In genomic region chr17:25183232-25183631, GRCm38 (mm10) we compare ENCODE assay signal across 8 mouse cellular contexts. TPM values are rescaled to one million over a fixed set of nuclear protein-coding genes. Genes with fewer than 3 reads are reported as not detected.
A peak's percentile ranks its signal among the peaks of the same experiment; 100 is the strongest.
DNase-seq lines count a peak whose midpoint lies in the region; ATAC-seq lines count a peak whose summit lies in the region.

No protein-coding gene starts in this region.

- H3K4me2 ChIP-seq in kidney, embryonic 15.5 days, result peak overlapping the region; percentile 92
- H3K4me2 ChIP-seq in intestine, embryonic 14.5 days (ENCODE audit: low read length), result peak overlapping the region; percentile 83
- H3K4me2 ChIP-seq in neural tube, embryonic 15.5 days, result peak overlapping the region; percentile 100

- 0 out of 2 replicates have a peak, but pooled peaks cover 22% of the 10 kb centered on the region for H3K27me3 ChIP-seq in kidney, embryonic 15.5 days
- H3K27me3 ChIP-seq in intestine, embryonic 14.5 days (replicated peaks; ENCODE audit: control insufficient read depth, insufficient read depth, low read length), result no peaks in the 10 kb centered on the region
- H3K27me3 ChIP-seq in neural tube, embryonic 15.5 days (replicated peaks), result peaks cover 11% of the 10 kb centered on the region; the same call in 1 of the 2 replicates

- DNase-seq in kidney, postnatal 14 days, result no peak
- peak; percentile 28 for DNase-seq in brain, adult 2 months (ENCODE audit: low read depth, low spot score)
- DNase-seq in intestine, embryonic 14.5 days (ENCODE audit: low spot score), result no peak
- no peak for DNase-seq in ovary, postnatal 36 days (ENCODE audit: low spot score)
- no peak for DNase-seq in left cerebral cortex, adult 11 months (ENCODE audit: low spot score)
- no peak for DNase-seq in right cerebral cortex, postnatal 4 days

- H3K9ac ChIP-seq in kidney, embryonic 15.5 days, result no peak overlapping the region
- no peak overlapping the region for H3K9ac ChIP-seq in intestine, embryonic 14.5 days (ENCODE audit: low read length)
- H3K9ac ChIP-seq in neural tube, embryonic 15.5 days (replicated peaks), result peak overlapping the region; percentile 71; the same call in 1 of the 2 replicates

- H3K27ac ChIP-seq in kidney, embryonic 15.5 days, result no peak overlapping the region
- no peak overlapping the region for H3K27ac ChIP-seq in intestine, embryonic 14.5 days (ENCODE audit: low read depth)
- H3K27ac ChIP-seq in neural tube, embryonic 15.5 days (replicated peaks), result 0 out of 2 replicates have a peak overlapping the region, but pooled peaks have one; percentile 96

- H3K9me3 ChIP-seq in kidney, embryonic 15.5 days (replicated peaks), result no peaks in the 10 kb centered on the region
- no peaks in the 10 kb centered on the region for H3K9me3 ChIP-seq in intestine, embryonic 14.5 days (ENCODE audit: control insufficient read depth, low read length)
- H3K9me3 ChIP-seq in neural tube, embryonic 15.5 days (replicated peaks), result no peaks in the 10 kb centered on the region

- ATAC-seq in kidney, embryonic 15.5 days (replicated peaks; ENCODE audit: low FRiP score), result no peak
- no peak for ATAC-seq in intestine, embryonic 14.5 days (replicated peaks; ENCODE audit: low FRiP score, low TSS enrichment, low read depth)
- no peak for ATAC-seq in neural tube, embryonic 15.5 days (ENCODE audit: low FRiP score)

- H3K4me3 ChIP-seq in kidney, embryonic 15.5 days (replicated peaks), result peak overlapping the region; percentile 65
- H3K4me3 ChIP-seq in intestine, embryonic 14.5 days (ENCODE audit: low read depth, low read length), result no peak overlapping the region
- H3K4me3 ChIP-seq in neural tube, embryonic 15.5 days (replicated peaks), result peak overlapping the region; percentile 63; the same call in 1 of the 2 replicates

- peaks cover 10% of the 10 kb centered on the region for H3K36me3 ChIP-seq in kidney, embryonic 15.5 days
- peaks cover 9% of the 10 kb centered on the region; the same call in 1 of the 2 replicates for H3K36me3 ChIP-seq in intestine, embryonic 14.5 days (ENCODE audit: control insufficient read depth, insufficient read depth, low read length)
- H3K36me3 ChIP-seq in neural tube, embryonic 15.5 days, result no peaks in the 10 kb centered on the region

- H3K4me1 ChIP-seq in kidney, embryonic 15.5 days, result peaks cover 29% of the 10 kb centered on the region
- H3K4me1 ChIP-seq in intestine, embryonic 14.5 days (replicated peaks; ENCODE audit: control insufficient read depth, insufficient read depth, low read length), result peaks cover 12% of the 10 kb centered on the region
- peaks cover 30% of the 10 kb centered on the region for H3K4me1 ChIP-seq in neural tube, embryonic 15.5 days

RNA-seq across cellular contexts. Expression of gene BC003965, which starts 1.1 kb away (rescaled TPM):
- polyA plus RNA-seq in kidney, embryonic 15.5 days (2015; fragmentation: Nextera tagmentation; extraction: Ambion mirVana), result 33.0 and 35.0 TPM in 2 replicates
- 36.9 and 37.1 TPM in 2 replicates for polyA plus RNA-seq in intestine, embryonic 14.5 days (2014; fragmentation: Nextera tagmentation; extraction: Ambion mirVana)
- 31.5 and 31.7 TPM in 2 replicates for polyA plus RNA-seq in neural tube, embryonic 15.5 days (2015; fragmentation: Nextera tagmentation; extraction: Ambion mirVana)

RNA-seq across cellular contexts. Expression of gene Unkl, which starts 5.0 kb away (rescaled TPM):
- 9.0 and 10.5 TPM in 2 replicates for polyA plus RNA-seq in kidney, embryonic 15.5 days (2015; fragmentation: Nextera tagmentation; extraction: Ambion mirVana)
- 4.8 and 6.2 TPM in 2 replicates for polyA plus RNA-seq in intestine, embryonic 14.5 days (2014; fragmentation: Nextera tagmentation; extraction: Ambion mirVana)
- polyA plus RNA-seq in neural tube, embryonic 15.5 days (2015; fragmentation: Nextera tagmentation; extraction: Ambion mirVana), result 14.1 and 14.8 TPM in 2 replicates

RNA-seq across cellular contexts. Expression of gene Gm38655, which starts 8.0 kb away (rescaled TPM):
- polyA plus RNA-seq in kidney, embryonic 15.5 days (2015; fragmentation: Nextera tagmentation; extraction: Ambion mirVana), result not detected in 2 replicates
- 0.41 and 0.47 TPM in 2 replicates for polyA plus RNA-seq in intestine, embryonic 14.5 days (2014; fragmentation: Nextera tagmentation; extraction: Ambion mirVana)
- not detected in 2 replicates for polyA plus RNA-seq in neural tube, embryonic 15.5 days (2015; fragmentation: Nextera tagmentation; extraction: Ambion mirVana)

RNA-seq across cellular contexts. Expression of gene Ccdc154, which starts 21.0 kb away (rescaled TPM):
- not detected in 2 replicates for polyA plus RNA-seq in kidney, embryonic 15.5 days (2015; fragmentation: Nextera tagmentation; extraction: Ambion mirVana)
- 0.07 TPM in 2 replicates for polyA plus RNA-seq in intestine, embryonic 14.5 days (2014; fragmentation: Nextera tagmentation; extraction: Ambion mirVana)
- polyA plus RNA-seq in neural tube, embryonic 15.5 days (2015; fragmentation: Nextera tagmentation; extraction: Ambion mirVana), result not detected in 2 replicates

RNA-seq across cellular contexts. Expression of gene Clcn7, which starts 50.0 kb away (rescaled TPM):
- 20.7 and 24.6 TPM in 2 replicates for polyA plus RNA-seq in kidney, embryonic 15.5 days (2015; fragmentation: Nextera tagmentation; extraction: Ambion mirVana)
- polyA plus RNA-seq in intestine, embryonic 14.5 days (2014; fragmentation: Nextera tagmentation; extraction: Ambion mirVana), result 20.0 and 22.0 TPM in 2 replicates
- 25.1 and 28.7 TPM in 2 replicates for polyA plus RNA-seq in neural tube, embryonic 15.5 days (2015; fragmentation: Nextera tagmentation; extraction: Ambion mirVana)
